Mouse (Mus musculus): ENCODE data around the gene Pabpc1l.

Gene Pabpc1l

DNA sequence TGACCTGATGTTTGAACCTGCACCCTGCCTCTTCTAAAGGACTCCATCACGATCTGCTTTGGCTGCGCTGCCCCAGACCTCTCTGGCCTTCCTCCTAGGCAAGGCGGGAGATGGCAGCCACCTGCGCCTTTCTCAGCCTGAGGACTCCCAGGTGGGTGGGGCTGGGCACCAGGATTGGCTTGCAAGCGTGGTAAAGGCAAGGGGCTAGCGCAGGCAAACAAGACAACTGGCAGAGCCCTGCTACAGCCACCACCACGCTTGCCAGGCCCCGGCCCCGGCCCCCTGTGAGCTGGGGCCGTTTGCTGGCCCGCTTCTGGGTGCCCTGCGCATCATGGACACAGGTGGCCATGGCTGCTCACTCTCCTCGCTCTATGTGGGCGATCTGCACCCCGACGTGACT lies at the start of gene Pabpc1l:
Gene Pabpc1l (plus strand): TSS at position 301 of the 400 bp plus-strand sequence.
- no peak for DNase-seq (ENCODE audit: low spot score)

- DNase-seq (ENCODE audit: low spot score) = no peak
These were observed 48.8 kb upstream of the Pabpc1l start for GRCm38 (mm10) chr2:163976448-163976847.

GRCm38 (mm10) chr2:163987233-163987632 lies 38.0 kb upstream of the Pabpc1l start:
- no peak for DNase-seq (ENCODE audit: low spot score)

GRCm38 (mm10) chr2:163992871-163993270 lies 32.4 kb upstream of the Pabpc1l start:
- no peak for DNase-seq (ENCODE audit: low spot score)

DNA sequence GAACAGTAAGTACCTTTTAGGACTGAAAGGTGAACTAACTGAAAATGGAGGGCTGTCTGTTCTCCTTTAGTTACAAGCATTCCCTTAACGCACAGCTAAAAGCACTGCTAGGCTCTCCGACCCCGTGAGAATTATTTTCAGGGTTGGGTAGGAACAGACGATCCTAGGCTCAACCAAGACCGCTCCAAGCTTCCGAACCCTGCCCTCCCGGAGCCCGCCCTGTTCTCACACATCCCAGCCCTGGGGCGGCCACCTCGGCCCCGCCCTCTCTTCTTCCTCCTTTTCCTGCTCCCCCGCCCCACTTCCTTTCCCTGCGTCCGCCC lies 30.6 kb upstream of the Pabpc1l start, which contains the start of gene Ywhab:
Gene Ywhab (plus strand): TSS at position 307 of the 323 bp plus-strand sequence.
- no peak for DNase-seq (ENCODE audit: low spot score)

GRCm38 (mm10) chr2:163994977-163995862 lies 30.0 kb upstream of the Pabpc1l start:
- peak; percentile 99 for DNase-seq (ENCODE audit: low spot score)

GRCm38 (mm10) chr2:163996275-163996674 lies 29.0 kb upstream of the Pabpc1l start:
- no peak for DNase-seq (ENCODE audit: low spot score)

GRCm38 (mm10) chr2:163996899-163997298 lies 28.4 kb upstream of the Pabpc1l start:
- DNase-seq (ENCODE audit: low spot score) = no peak

GRCm38 (mm10) chr2:163998981-163999380 lies 26.3 kb upstream of the Pabpc1l start:
- DNase-seq (ENCODE audit: low spot score) = no peak

DNA sequence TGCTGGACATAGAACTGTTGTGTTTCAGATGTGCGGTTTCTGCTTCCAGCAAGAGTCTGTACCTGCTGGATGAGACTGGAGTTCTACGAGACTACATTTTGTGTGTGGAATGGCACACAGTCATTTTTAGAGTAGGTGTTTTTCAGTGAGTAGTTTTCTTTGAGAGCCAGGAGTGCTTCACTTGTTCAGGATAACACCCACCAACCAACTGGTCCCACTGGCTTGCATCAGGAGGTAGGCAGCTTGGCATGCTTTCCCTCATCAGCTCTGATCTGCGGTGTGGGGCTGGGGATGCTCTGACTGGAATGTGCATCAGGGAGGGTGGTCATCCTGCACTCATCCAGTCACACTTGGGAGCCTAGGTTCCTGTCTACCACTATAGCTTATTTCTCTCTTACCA lies 22.6 kb upstream of the Pabpc1l start:
- DNase-seq (ENCODE audit: low spot score) = no peak

DNA sequence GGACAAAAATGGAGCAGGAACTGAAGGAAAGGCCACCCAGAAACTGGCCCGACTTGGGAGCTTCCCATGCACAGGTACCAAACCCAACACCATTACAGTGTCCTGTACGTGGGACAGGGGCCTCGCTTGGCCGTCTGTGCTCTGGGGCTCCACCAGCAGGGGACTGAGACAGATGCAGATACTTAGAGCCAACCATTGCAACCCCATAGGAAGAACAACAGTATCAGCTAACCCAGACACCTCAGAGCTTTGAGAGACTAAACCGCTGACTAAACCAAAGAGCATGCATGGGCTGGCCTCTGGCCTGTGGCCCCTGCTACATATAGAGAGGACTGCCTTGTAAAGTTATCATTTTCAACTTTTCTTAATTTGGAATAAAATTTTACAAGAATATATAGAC lies 20.7 kb upstream of the Pabpc1l start:
- no peak for DNase-seq (ENCODE audit: low spot score)

GRCm38 (mm10) chr2:164006932-164007331 lies 18.3 kb upstream of the Pabpc1l start:
- DNase-seq (ENCODE audit: low spot score) = peak; percentile 70

DNA sequence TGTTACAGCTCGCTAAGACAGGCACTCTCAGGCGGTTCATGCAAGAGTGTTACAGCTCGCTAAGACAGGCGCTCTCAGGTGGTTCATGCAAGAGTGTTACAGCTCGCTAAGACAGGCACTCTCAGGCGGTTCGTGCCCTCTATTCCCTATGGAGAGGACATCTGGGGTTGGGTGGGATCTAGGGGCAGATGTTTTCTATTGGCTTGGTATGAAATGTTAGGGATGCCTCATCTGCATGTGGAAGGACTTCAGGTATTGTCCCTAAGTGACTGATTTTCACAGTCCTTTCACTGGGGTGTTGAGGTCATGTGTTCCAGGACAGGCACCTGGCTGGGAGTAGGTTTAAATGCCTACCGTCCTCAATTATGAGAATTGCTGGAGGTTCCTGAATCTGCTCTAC lies 17.7 kb upstream of the Pabpc1l start:
- no peak for DNase-seq (ENCODE audit: low spot score)

DNA sequence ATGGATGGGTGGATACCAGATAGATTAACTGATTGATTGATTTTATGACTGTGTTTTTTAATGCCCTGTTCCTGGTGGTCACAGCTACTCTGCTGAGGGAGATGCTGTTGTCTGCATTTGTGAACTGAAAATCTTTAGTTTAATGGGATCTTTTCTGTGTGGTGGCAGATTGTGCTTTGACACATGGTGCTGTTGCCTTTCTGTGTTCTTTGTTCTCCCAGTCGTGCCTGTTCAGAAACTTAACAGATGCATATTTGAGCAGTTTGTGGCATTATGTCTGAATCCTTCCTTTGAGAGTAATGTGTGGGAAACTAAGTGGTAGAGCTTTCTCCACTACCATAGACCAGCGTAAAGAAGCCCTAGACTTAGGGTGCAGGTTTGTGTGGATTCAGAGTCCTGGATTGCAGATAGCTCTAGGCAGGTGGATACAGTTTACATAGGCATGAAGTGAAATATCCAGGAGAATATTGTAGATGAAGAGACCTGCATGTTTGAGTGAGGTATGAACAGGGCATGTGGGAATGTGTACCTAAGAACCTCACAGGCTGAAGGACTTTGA lies 17.2 kb upstream of the Pabpc1l start:
- no peak for DNase-seq (ENCODE audit: low spot score)

GRCm38 (mm10) chr2:164009227-164009626 lies 16.0 kb upstream of the Pabpc1l start:
- no peak for DNase-seq (ENCODE audit: low spot score)

DNA sequence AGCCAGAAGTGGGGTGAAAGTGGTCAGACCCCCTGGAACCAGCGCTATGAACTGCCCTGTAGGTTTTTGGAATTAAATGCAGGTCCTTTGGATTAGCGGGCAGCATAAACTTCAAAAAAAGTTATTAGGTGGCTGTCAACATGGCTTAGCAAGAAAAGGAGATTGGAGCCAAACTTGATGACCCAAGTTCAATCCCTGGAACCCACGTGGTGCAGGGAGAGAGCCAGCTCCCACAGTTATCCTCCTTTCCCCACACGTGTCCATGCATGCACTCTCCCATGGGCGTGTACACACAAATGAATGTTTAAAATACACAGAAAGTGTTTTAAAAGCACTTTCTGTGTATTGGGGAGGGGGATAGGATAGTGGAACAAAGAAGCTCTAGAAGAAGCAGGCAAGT lies 14.8 kb upstream of the Pabpc1l start:
- no peak for DNase-seq (ENCODE audit: low spot score)

DNA sequence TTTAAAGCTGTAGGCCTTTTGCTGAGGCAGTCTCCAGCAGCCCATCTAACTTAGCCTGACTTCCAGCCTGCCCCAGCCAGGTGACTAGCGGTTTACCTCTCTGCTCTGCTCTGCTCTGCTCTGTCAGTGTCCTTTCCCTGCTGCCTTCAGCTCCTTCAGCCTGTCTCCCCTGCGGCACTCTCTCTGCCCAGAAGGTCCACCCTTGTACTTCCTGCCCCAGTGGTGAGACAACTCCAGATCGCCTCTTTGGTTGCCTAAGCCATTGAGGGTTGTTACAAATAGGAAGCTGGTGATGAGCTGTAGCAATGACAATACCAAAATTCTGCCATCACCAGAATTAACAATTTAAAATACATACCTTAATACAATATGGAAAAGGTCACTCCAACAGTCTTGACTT lies 14.3 kb upstream of the Pabpc1l start:
- DNase-seq (ENCODE audit: low spot score) = no peak

DNA sequence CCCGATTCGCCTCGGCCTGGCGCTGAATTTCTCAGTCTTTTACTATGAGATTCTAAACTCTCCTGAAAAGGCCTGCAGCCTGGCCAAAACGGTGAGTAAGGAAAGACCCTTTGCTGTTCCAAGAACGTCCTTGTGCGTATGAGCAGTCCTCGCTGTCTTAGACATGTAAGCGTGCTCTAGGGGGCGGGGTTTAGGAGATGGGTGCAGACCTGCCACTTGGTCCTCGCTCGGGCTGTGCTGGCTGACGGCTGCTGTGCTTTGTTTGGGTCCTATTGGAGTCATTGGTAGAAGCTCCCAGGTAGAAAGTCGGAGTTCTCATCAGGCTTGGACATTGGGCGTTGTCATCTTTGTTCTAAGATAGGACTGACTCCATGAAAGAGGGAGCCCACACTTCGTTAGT lies 9.9 kb upstream of the Pabpc1l start:
- DNase-seq (ENCODE audit: low spot score) = no peak

DNA sequence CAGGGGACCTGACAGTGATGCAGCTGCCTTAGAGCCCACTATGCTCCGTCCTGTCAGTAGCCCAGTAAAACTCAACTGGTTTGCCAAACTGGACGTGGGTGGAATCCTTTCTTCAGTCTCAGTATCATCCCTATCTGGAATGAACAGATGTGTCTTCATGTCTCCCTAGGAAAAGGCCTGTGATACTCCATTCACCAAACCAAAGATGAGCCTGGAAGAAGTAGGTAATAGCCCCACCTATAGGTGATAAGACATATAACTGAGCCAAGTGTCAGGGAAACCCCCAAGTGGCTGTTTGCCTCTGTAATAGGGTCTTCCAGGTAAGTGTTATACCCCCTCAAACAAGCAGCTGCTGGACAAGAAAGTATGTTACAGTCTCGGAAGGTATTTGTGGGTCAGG lies 6.3 kb upstream of the Pabpc1l start:
- DNase-seq (ENCODE audit: low spot score) = no peak

- no peak for DNase-seq (ENCODE audit: low spot score)
These were observed 5.3 kb upstream of the Pabpc1l start for GRCm38 (mm10) chr2:164019943-164020342.

DNA sequence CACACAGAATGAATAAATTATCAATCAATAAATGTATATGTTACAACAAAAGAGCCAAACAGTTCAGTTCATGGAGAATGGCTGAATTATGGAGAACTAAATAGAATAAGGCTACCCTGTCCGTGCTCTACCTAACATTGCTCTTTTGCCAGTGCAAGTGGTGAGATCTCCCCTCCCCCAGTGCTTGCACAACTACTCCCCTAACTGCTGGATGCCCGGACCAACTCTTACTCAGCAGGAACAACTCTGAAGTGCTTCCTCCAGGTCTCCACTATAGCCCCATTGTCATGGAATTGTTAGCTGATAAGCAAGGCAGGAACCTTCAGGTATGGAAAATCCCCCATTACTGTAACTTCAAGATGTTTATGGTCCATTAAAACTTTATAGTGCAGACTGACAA lies 3.1 kb upstream of the Pabpc1l start:
- DNase-seq (ENCODE audit: low spot score) = no peak

GRCm38 (mm10) chr2:164031147-164031546 lies 5.9 kb downstream of the Pabpc1l start:
- no peak for DNase-seq (ENCODE audit: low spot score)

DNA sequence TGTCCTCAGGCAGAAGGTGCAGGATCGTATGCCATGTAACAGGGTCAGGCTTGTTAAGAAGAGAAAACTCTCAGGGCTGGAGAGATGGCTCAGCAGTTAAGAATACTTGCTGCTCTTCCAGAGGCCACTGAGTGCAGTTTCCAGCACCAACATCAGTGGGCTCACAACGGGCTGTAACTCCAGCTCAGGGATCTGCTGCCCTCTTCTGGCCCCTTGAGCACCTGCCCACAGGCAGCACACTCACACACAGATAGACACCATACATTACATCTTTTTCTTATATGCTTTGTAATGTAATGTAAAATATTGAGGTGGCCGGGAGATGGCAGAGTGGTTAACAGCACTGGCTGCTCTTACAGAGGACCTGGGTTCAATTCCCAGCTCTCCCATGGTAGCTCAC lies 7.7 kb downstream of the Pabpc1l start:
- no peak for DNase-seq (ENCODE audit: low spot score)

DNA sequence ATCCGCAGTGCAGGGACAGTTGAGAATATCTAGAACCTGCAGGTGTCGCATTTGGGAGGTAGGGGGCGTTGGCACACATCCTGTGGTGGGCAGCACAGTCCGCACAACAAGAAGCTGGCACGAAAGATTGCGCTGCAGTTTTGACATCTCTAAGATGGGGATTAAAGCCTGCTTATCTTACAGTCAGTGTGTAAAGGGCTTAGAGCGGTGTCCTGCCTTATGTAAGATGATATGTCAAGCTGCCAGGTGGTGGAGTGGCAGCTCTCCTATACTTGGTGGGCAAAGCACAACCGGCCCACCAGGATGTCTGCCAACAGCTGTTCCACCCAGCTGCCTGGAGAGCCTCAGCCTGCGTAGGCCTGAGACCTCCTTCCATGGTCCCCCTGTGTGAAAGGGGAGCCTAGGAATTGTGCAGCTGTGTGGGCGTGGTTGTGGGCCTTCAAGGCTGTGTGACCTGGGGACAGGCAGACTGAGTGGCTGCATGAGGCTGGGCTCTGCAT lies 11.3 kb downstream of the Pabpc1l start:
- no peak for DNase-seq (ENCODE audit: low spot score)
